Mouse (Mus musculus): ENCODE data around the gene Rtcb. TPM values are rescaled to one million over a fixed set of nuclear protein-coding genes. Genes with fewer than 3 reads are reported as not detected.

Gene Rtcb
- polyA plus RNA-seq, 2 experiments: 58.4 to 67.7 TPM

DNA sequence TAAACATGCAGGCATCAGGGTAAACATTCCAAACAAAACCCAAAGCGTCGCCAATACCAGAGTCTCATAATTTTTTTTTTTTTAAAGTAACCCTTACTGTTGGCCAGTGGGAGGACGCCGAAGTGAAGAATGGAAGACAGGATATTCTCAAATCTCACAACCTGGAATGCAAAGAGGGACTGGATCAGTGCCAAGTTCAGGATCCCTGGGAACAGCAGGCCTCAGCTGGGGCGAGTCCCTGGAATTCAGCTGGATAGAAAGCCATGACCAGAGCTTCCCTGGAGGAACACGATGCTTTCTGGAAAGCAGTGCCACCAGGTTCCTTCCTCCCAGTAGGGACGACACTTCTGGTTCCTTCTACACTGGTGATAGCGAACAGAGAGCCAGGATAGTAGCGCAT, 5.3 kb upstream of the Rtcb start:
- ATAC-seq (ENCODE audit: insufficient read depth) (no peak), DNase-seq (ENCODE audit: low read depth in 3 of 3, low spot score in 3 of 3) (no peak)
- WGBS (ENCODE audit: insufficient replicate concordance): 57% methylated on average over 9 of the region's 9 CpGs
- H3K4me2 ChIP-seq (ENCODE audit: low read depth): no peak overlapping the region
- H3K4me3 ChIP-seq (ENCODE audit: insufficient read depth in 1 of 2, low read depth in 2 of 2, low read length in 2 of 2): no peak overlapping the region
- no peaks in the 10 kb centered on the region for H3K27me3 ChIP-seq (ENCODE audit: control insufficient read depth, insufficient read depth, low read length)
- no peaks in the 10 kb centered on the region for H3K9me3 ChIP-seq (ENCODE audit: control insufficient read depth, low read length)
- no peaks in the 10 kb centered on the region for H3K4me1 ChIP-seq (replicated peaks; ENCODE audit: control insufficient read depth in 2 of 2, insufficient read depth in 2 of 2, low read length in 1 of 2)
- H3K36me3 ChIP-seq (replicated peaks; ENCODE audit: control insufficient read depth, insufficient read depth, low read depth): no peaks in the 10 kb centered on the region
- TF ChIP-seq EP300 (IDR thresholded peaks at IDR 0.05; ENCODE audit: low read depth) (no peak), CTCF (IDR thresholded peaks at IDR 0.05; ENCODE audit: low read depth) (no peak)
- no peak overlapping the region for H3K9ac ChIP-seq (replicated peaks)
- H3K27ac ChIP-seq: no peak overlapping the region

DNA sequence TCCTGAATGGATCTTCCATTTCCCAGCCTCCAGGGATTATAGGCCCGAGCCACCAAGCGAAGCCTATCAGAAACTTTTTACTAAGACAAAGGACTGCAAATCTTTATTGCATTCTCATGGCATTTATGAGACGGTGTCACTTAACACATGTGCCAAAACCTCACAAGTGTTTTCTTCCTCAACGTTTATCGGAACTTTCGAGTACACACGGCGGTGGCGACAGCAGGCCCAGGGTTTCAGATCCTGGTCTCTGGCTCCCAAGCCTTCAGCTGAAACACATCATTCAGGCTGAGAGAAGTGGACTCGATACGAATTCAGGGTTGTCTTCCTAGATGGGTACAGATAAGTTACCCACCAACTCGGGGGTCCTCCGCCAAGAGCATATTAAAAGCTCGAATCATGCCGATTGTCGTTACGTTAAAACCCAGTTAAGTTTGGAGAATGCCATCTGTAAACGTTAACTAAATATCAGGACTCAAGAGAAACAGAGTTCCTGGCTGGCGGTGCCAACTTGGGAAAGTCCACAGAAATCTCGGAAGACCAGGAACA, 678 bp downstream of the Rtcb start:
- peak in 1 of 3 experiments; percentile 4 for DNase-seq (ENCODE audit: low read depth in 3 of 3, low spot score in 3 of 3)
- no peaks in the 10 kb centered on the region for H3K9me3 ChIP-seq (ENCODE audit: control insufficient read depth, low read length)
- H3K9ac ChIP-seq (replicated peaks): peak overlapping the region; percentile 94
- ATAC-seq (ENCODE audit: insufficient read depth): 0 out of 2 replicates have a peak, but pooled peaks have one; percentile 13
- H3K4me1 ChIP-seq (replicated peaks; ENCODE audit: control insufficient read depth in 2 of 2, insufficient read depth in 2 of 2, low read length in 1 of 2): peaks cover 0 to 6% of the 10 kb centered on the region in 2 experiments; a peak in 1 of 4 replicates
- peak overlapping the region; percentile 91 to 97 for H3K4me3 ChIP-seq (ENCODE audit: insufficient read depth in 1 of 2, low read depth in 2 of 2, low read length in 2 of 2)
- H3K36me3 ChIP-seq (replicated peaks; ENCODE audit: control insufficient read depth, insufficient read depth, low read depth): peaks cover 21% of the 10 kb centered on the region
- WGBS (ENCODE audit: insufficient replicate concordance): 2% methylated on average over 20 of the region's 20 CpGs
- H3K27ac ChIP-seq: peak overlapping the region; percentile 29; the same call in 1 of the 2 replicates
- TF ChIP-seq CTCF (IDR thresholded peaks at IDR 0.05; ENCODE audit: low read depth) (no peak), EP300 (IDR thresholded peaks at IDR 0.05; ENCODE audit: low read depth) (no peak)
- H3K4me2 ChIP-seq (ENCODE audit: low read depth): peak overlapping the region; percentile 88
- H3K27me3 ChIP-seq (ENCODE audit: control insufficient read depth, insufficient read depth, low read length): no peaks in the 10 kb centered on the region

GRCm38 (mm10) chr10:85954429-85954828, 3.2 kb downstream of the Rtcb start:
- Histone ChIP-seq H3K4me2 (ENCODE audit: low read depth) (no peak overlapping the region), H3K4me1 (replicated peaks; ENCODE audit: control insufficient read depth in 2 of 2, insufficient read depth in 2 of 2, low read length in 1 of 2) (peaks cover 0 to 6% of the 10 kb centered on the region in 2 experiments; a peak in 1 of 4 replicates), H3K9me3 (ENCODE audit: control insufficient read depth, low read length) (no peaks in the 10 kb centered on the region), H3K27me3 (ENCODE audit: control insufficient read depth, insufficient read depth, low read length) (no peaks in the 10 kb centered on the region), H3K4me3 (ENCODE audit: insufficient read depth in 1 of 2, low read depth in 2 of 2, low read length in 2 of 2) (no peak overlapping the region), H3K36me3 (replicated peaks; ENCODE audit: control insufficient read depth, insufficient read depth, low read depth) (peaks cover 21% of the 10 kb centered on the region), H3K9ac (replicated peaks) (no peak overlapping the region), H3K27ac (no peak overlapping the region)
- 65% methylated on average over 2 of the region's 2 CpGs for WGBS (ENCODE audit: insufficient replicate concordance)
- TF ChIP-seq EP300 (IDR thresholded peaks at IDR 0.05; ENCODE audit: low read depth) (no peak), CTCF (IDR thresholded peaks at IDR 0.05; ENCODE audit: low read depth) (no peak)
- DNase-seq (ENCODE audit: low read depth in 3 of 3, low spot score in 3 of 3) (no peak), ATAC-seq (ENCODE audit: insufficient read depth) (no peak)

GRCm38 (mm10) chr10:85953401-85953800, 4.2 kb downstream of the Rtcb start:
- DNase-seq (ENCODE audit: low read depth in 3 of 3, low spot score in 3 of 3): no peak
- Histone ChIP-seq H3K4me1 (replicated peaks; ENCODE audit: control insufficient read depth in 2 of 2, insufficient read depth in 2 of 2, low read length in 1 of 2) (peaks cover 0 to 6% of the 10 kb centered on the region in 2 experiments; a peak in 1 of 4 replicates), H3K27me3 (ENCODE audit: control insufficient read depth, insufficient read depth, low read length) (no peaks in the 10 kb centered on the region), H3K9ac (replicated peaks) (no peak overlapping the region), H3K4me3 (ENCODE audit: insufficient read depth in 1 of 2, low read depth in 2 of 2, low read length in 2 of 2) (no peak overlapping the region), H3K36me3 (replicated peaks; ENCODE audit: control insufficient read depth, insufficient read depth, low read depth) (peaks cover 28% of the 10 kb centered on the region), H3K4me2 (ENCODE audit: low read depth) (no peak overlapping the region), H3K9me3 (ENCODE audit: control insufficient read depth, low read length) (no peaks in the 10 kb centered on the region), H3K27ac (no peak overlapping the region)
- no peak for ATAC-seq (ENCODE audit: insufficient read depth)
- TF ChIP-seq EP300 (IDR thresholded peaks at IDR 0.05; ENCODE audit: low read depth): no peak
- 76% methylated on average over 3 of the region's 3 CpGs for WGBS (ENCODE audit: insufficient replicate concordance)

DNA sequence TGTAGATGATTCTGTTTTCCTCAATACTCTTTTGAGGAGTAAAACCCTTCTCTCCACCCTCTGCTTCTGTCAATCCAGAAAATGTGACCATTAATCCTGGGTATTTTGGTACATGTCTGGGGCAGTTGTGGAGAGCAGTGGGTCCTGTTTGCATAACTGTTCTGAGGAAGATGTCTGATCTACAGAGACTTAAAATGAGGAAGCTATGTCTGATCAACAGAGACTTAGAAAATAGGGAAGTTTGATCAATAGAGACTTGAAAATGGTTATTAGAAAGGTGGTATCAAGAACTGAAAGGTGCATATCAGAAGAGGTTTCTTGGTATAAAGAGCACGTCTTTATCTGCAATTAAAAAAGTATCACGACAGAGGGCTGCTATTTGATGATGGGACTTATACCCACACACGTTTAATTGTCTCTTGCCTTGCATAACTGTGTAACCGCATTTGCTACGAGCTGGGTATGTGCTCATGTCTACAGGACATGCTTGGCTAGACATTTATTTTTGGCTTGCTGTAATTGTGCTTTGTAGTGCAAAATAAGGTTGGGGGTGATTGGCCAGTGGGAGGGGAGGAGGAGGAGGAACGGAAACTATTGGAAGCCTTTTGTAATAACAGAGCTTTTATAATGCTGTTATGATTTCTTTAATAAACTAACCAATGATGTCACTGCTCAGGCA, 5.7 kb downstream of the Rtcb start:
- Histone ChIP-seq H3K4me1 (replicated peaks; ENCODE audit: control insufficient read depth in 2 of 2, insufficient read depth in 2 of 2, low read length in 1 of 2) (peaks cover 0 to 6% of the 10 kb centered on the region in 2 experiments; a peak in 1 of 4 replicates), H3K9ac (replicated peaks) (no peak overlapping the region), H3K27me3 (ENCODE audit: control insufficient read depth, insufficient read depth, low read length) (no peaks in the 10 kb centered on the region), H3K36me3 (replicated peaks; ENCODE audit: control insufficient read depth, insufficient read depth, low read depth) (peaks cover 35% of the 10 kb centered on the region), H3K9me3 (ENCODE audit: control insufficient read depth, low read length) (no peaks in the 10 kb centered on the region), H3K4me3 (ENCODE audit: insufficient read depth in 1 of 2, low read depth in 2 of 2, low read length in 2 of 2) (no peak overlapping the region), H3K4me2 (ENCODE audit: low read depth) (no peak overlapping the region), H3K27ac (no peak overlapping the region)
- TF ChIP-seq CTCF (IDR thresholded peaks at IDR 0.05; ENCODE audit: low read depth): no peak
- TF ChIP-seq EP300 (IDR thresholded peaks at IDR 0.05; ENCODE audit: low read depth): no peak
- ATAC-seq (ENCODE audit: insufficient read depth): no peak
- 70% methylated on average over 6 of the region's 6 CpGs for WGBS (ENCODE audit: insufficient replicate concordance)
- DNase-seq (ENCODE audit: low read depth in 3 of 3, low spot score in 3 of 3): no peak
